Mouse (Mus musculus) lung, embryonic 15.5 days (tissue): ENCODE data around the gene Rab4a. TPM values are rescaled to one million over a fixed set of nuclear protein-coding genes. Genes with fewer than 3 reads are reported as not detected.

Experiments used
- ATAC-seq: fragments of 200-750 bp; cut with Nextera tagmentation; 2 replicates; pipeline ENCODE4 v1.8.0; 2017; ENCODE audit warnings: moderate number of reproducible peaks, borderline replicate concordance; ENCODE audit not compliant: low FRiP score, low TSS enrichment; ENCODE audit errors: extremely low read depth
- H3K27ac ChIP-seq: fragments of 300-500 bp; sonication (generic); 2 replicates; pipeline ENCODE4 v1.5.1; 2015; ENCODE audit warnings: moderate library complexity, mild to moderate bottlenecking, inconsistent platforms
- H3K27me3 ChIP-seq: fragments of 300-500 bp; sonication (generic); 2 replicates; pipeline ENCODE4 v1.6.1; 2015; ENCODE audit warnings: inconsistent platforms
- H3K36me3 ChIP-seq: fragments of 300-500 bp; sonication (generic); 2 replicates; pipeline ENCODE4 v1.6.1; 2015; ENCODE audit warnings: inconsistent platforms
- H3K4me1 ChIP-seq: fragments of 300-500 bp; sonication (generic); 2 replicates; pipeline ENCODE4 v1.6.1; 2015; ENCODE audit warnings: inconsistent platforms
- H3K4me2 ChIP-seq: fragments of 300-500 bp; sonication (generic); 2 replicates; pipeline ENCODE4 v1.6.1; 2015; ENCODE audit warnings: inconsistent platforms, mild to moderate bottlenecking, moderate library complexity
- H3K4me3 ChIP-seq: fragments of 300-500 bp; sonication (generic); 2 replicates; pipeline ENCODE4 v1.5.1; 2015; ENCODE audit warnings: mild to moderate bottlenecking, inconsistent platforms
- H3K9ac ChIP-seq: fragments of 300-500 bp; sonication (generic); 2 replicates; pipeline ENCODE4 v1.6.1; 2015; ENCODE audit warnings: inconsistent platforms
- H3K9me3 ChIP-seq: fragments of 300-500 bp; sonication (generic); 2 replicates; pipeline ENCODE4 v1.6.1; 2016; ENCODE audit warnings: inconsistent platforms
- WGBS: fragments of 180-500 bp; shearing (Covaris S2); methylation state at CpG from one replicate; pipeline ENCODE4 v1.1.7; 2015; 5-methylcytosine and 5-hydroxymethylcytosine counted together
- polyA plus RNA-seq: library from polyadenylated mRNA; unstranded; fragments of >200 nt; fragmentation: Nextera tagmentation; extraction: Ambion mirVana; gene quantifications from 2 replicates; pipeline ENCODE4 v1.2.1, GENCODE M21; 2015

Rab4a gene
- polyA plus RNA-seq = 33.2 and 33.8 TPM in 2 replicates

DNA sequence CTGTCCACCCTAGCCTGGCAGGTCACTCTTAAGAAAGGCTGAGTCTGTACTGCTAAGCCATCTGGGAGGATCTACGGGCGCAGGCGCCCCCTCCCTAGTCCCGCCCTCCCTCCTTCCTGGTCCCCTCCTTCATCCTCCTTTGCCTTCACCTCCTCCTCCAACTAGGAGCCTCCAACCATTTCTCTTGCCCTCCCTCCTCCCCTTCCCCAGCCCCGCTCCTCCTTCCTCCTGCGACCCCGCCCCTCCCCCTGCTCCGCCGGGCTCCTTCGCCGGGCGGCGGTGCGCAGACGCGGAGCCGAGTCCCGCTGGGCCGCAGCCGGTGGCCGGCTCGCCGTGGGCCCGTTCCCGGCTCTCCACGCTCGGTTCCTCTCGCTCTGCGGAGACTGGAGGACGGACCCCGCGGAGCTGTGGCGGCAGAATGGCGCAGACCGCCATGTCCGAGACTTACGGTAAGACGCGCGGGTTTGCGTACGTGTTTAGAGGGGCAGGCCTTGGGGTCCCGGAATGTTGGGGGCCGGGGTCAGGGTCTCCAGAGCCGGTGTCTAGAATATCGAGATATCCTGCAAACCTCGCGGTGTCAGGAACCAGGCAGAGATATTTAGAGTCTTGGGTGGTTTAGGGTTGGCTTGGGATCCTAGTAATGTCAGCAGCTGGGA is at the start of gene Rab4a:
Gene Rab4a, plus strand, starts transcription at position 268 of the 656 bp plus-strand sequence.
- Histone ChIP-seq H3K4me2 (peak within 1 kb of the TSS; percentile 80), H3K9me3 (no peaks in the 10 kb centered on the region), H3K27me3 (no peaks in the 10 kb centered on the region), H3K4me1 (peaks cover 23% of the 10 kb centered on the region), H3K27ac (peak within 1 kb of the TSS; percentile 69), H3K36me3 (no peaks in the 10 kb centered on the region), H3K4me3 (peak within 1 kb of the TSS; percentile 95), H3K9ac (peak within 1 kb of the TSS; percentile 93)
- WGBS = 1% methylated on average over 48 of the region's 48 CpGs
- peak; percentile 94 for ATAC-seq

GRCm38 (mm10) chr8:123756901-123757300 is 48.9 kb upstream of the Rab4a start:
- peaks cover 5% of the 10 kb centered on the region; the same call in 1 of the 2 replicates for H3K27me3 ChIP-seq
- H3K4me2 ChIP-seq = no peak overlapping the region
- H3K27ac ChIP-seq = no peak overlapping the region
- no peaks in the 10 kb centered on the region for H3K36me3 ChIP-seq
- H3K9me3 ChIP-seq = no peaks in the 10 kb centered on the region
- no peak overlapping the region for H3K9ac ChIP-seq
- no peak for ATAC-seq
- no peak overlapping the region for H3K4me3 ChIP-seq
- H3K4me1 ChIP-seq = peaks cover 42% of the 10 kb centered on the region
- 56% methylated on average over 8 of the region's 8 CpGs for WGBS

DNA sequence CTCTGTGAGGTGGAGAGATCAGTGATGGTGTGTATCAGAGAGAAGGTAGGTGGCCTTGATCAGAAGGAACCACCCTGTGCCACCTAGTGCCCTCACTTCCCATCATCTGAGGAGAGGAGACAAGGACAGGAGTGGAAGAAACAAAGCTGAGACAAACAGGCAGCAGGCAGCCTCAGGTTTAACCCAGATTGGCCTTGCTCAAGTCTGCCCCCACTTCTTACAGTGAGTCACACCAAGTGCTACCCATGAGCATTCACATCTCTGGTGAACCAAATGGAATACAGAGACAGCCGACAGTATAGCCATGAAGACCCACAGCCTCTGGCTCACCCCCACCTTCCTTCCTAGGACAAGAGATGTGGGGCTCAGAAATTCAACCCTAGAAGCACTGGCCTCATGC is 46.9 kb upstream of the Rab4a start:
- WGBS = 78% methylated on average over 1 of the region's 1 CpGs
- no peaks in the 10 kb centered on the region for H3K9me3 ChIP-seq
- no peak overlapping the region for H3K9ac ChIP-seq
- H3K4me1 ChIP-seq = peaks cover 40% of the 10 kb centered on the region
- no peaks in the 10 kb centered on the region for H3K36me3 ChIP-seq
- no peak overlapping the region for H3K4me2 ChIP-seq
- H3K27ac ChIP-seq = no peak overlapping the region
- H3K27me3 ChIP-seq = peaks cover 5% of the 10 kb centered on the region; the same call in 1 of the 2 replicates
- no peak for ATAC-seq
- no peak overlapping the region for H3K4me3 ChIP-seq

GRCm38 (mm10) chr8:123759933-123760332 is 45.9 kb upstream of the Rab4a start:
- Histone ChIP-seq H3K36me3 (no peaks in the 10 kb centered on the region), H3K4me1 (peaks cover 38% of the 10 kb centered on the region), H3K9ac (no peak overlapping the region), H3K4me3 (no peak overlapping the region), H3K9me3 (no peaks in the 10 kb centered on the region), H3K27ac (no peak overlapping the region), H3K27me3 (no peaks in the 10 kb centered on the region), H3K4me2 (peak overlapping the region; percentile 31)
- peak; percentile 53; the same call in 1 of the 2 replicates for ATAC-seq
- 25% methylated on average over 10 of the region's 10 CpGs for WGBS

- no peak overlapping the region for H3K9ac ChIP-seq
- no peak for ATAC-seq
- H3K36me3 ChIP-seq = no peaks in the 10 kb centered on the region
- H3K4me2 ChIP-seq = no peak overlapping the region
- peaks cover 38% of the 10 kb centered on the region for H3K4me1 ChIP-seq
- H3K9me3 ChIP-seq = no peaks in the 10 kb centered on the region
- no peak overlapping the region for H3K27ac ChIP-seq
- H3K4me3 ChIP-seq = no peak overlapping the region
- 55% methylated on average over 5 of the region's 5 CpGs for WGBS
- H3K27me3 ChIP-seq = no peaks in the 10 kb centered on the region
Measured at GRCm38 (mm10) chr8:123760579-123760978, 45.2 kb upstream of the Rab4a start.

GRCm38 (mm10) chr8:123761266-123761882 is 44.4 kb upstream of the Rab4a start:
- ATAC-seq = no peak
- Histone ChIP-seq H3K27me3 (no peaks in the 10 kb centered on the region), H3K9ac (no peak overlapping the region), H3K4me1 (peaks cover 38% of the 10 kb centered on the region), H3K27ac (peak overlapping the region; percentile 35; the same call in 1 of the 2 replicates), H3K4me3 (no peak overlapping the region), H3K4me2 (no peak overlapping the region), H3K9me3 (no peaks in the 10 kb centered on the region), H3K36me3 (no peaks in the 10 kb centered on the region)
- WGBS = 37% methylated on average over 12 of the region's 12 CpGs

DNA sequence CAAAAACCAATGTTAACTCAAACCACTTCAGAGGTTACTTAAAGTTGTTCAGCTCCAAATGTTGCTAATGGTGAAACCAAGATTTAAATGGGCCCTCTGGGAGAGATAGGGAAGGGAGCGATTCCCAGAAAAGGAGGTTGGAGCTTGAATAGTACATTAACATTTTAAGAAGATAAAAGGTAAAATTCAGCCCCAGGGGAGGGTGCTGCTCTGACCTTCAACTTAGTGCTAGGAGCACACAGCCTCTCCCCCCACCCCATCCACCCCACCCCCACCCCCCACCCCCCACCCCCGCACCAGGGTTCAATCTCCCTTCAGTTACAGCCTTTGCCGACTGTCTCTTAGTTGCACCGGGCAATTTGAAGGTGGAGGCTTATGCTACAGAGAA is 43.9 kb upstream of the Rab4a start:
- H3K27ac ChIP-seq = peak overlapping the region; percentile 35; the same call in 1 of the 2 replicates
- peaks cover 38% of the 10 kb centered on the region for H3K4me1 ChIP-seq
- H3K27me3 ChIP-seq = no peaks in the 10 kb centered on the region
- no peak overlapping the region for H3K4me3 ChIP-seq
- no peaks in the 10 kb centered on the region for H3K36me3 ChIP-seq
- H3K9ac ChIP-seq = no peak overlapping the region
- no peaks in the 10 kb centered on the region for H3K9me3 ChIP-seq
- 39% methylated on average over 4 of the region's 4 CpGs for WGBS
- ATAC-seq = no peak
- no peak overlapping the region for H3K4me2 ChIP-seq

- H3K4me1 ChIP-seq = peaks cover 38% of the 10 kb centered on the region
- no peak overlapping the region for H3K9ac ChIP-seq
- H3K4me2 ChIP-seq = no peak overlapping the region
- WGBS = 27% methylated on average over 7 of the region's 7 CpGs
- no peaks in the 10 kb centered on the region for H3K36me3 ChIP-seq
- H3K4me3 ChIP-seq = no peak overlapping the region
- no peaks in the 10 kb centered on the region for H3K27me3 ChIP-seq
- no peaks in the 10 kb centered on the region for H3K9me3 ChIP-seq
- H3K27ac ChIP-seq = peak overlapping the region; percentile 77
- peak; percentile 52; the same call in 1 of the 2 replicates for ATAC-seq
Measured at GRCm38 (mm10) chr8:123763355-123763754, 42.4 kb upstream of the Rab4a start.

DNA sequence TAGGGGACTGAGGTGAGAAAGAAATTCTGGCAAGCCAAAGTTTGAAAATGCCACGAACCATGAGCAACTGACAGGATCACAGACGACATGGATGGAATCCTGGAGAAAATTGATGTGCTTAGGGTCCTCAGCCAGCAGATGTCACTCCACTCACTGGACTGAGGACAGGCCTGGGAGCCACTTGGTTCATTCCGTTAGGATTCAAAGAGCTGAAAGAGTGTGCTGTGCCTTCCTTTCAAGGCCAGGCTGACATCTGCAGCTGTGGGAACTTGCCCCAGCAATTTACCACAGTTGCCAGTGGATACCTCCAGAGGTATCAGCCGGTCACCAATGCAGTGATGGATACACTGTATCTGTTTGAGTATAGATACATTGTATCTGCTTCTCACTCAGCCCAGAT is 41.1 kb upstream of the Rab4a start:
- ATAC-seq = no peak
- Histone ChIP-seq H3K4me3 (no peak overlapping the region), H3K36me3 (no peaks in the 10 kb centered on the region), H3K27ac (no peak overlapping the region), H3K9ac (no peak overlapping the region), H3K4me2 (no peak overlapping the region), H3K9me3 (no peaks in the 10 kb centered on the region), H3K27me3 (no peaks in the 10 kb centered on the region), H3K4me1 (peaks cover 38% of the 10 kb centered on the region)
- whole genome bisulfite sequencing = 42% methylated on average over 4 of the region's 4 CpGs

DNA sequence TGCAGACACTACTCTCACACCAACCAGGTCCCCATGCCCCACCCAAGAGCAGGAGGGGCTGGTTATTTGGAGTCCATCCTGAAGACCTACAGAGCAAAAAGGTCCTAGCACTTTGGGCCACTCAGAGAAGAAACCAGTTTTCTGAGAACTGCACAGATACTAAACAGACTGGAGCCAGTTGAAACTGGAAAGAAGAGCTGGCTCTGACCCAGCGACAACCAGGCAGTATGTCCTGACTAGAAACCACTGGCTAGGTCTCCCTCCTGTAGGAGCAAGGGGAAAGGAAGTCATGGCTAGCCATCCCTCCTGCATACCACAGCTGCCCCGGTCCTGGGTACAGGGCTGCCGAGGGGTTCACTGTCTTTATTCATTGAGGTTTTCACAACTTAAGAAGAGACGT is 39.3 kb upstream of the Rab4a start:
- no peaks in the 10 kb centered on the region for H3K36me3 ChIP-seq
- no peak overlapping the region for H3K9ac ChIP-seq
- no peak overlapping the region for H3K4me2 ChIP-seq
- no peaks in the 10 kb centered on the region for H3K9me3 ChIP-seq
- no peak overlapping the region for H3K27ac ChIP-seq
- no peak overlapping the region for H3K4me3 ChIP-seq
- 70% methylated on average over 4 of the region's 4 CpGs for WGBS
- H3K4me1 ChIP-seq = peaks cover 24% of the 10 kb centered on the region
- no peaks in the 10 kb centered on the region for H3K27me3 ChIP-seq
- ATAC-seq = no peak

DNA sequence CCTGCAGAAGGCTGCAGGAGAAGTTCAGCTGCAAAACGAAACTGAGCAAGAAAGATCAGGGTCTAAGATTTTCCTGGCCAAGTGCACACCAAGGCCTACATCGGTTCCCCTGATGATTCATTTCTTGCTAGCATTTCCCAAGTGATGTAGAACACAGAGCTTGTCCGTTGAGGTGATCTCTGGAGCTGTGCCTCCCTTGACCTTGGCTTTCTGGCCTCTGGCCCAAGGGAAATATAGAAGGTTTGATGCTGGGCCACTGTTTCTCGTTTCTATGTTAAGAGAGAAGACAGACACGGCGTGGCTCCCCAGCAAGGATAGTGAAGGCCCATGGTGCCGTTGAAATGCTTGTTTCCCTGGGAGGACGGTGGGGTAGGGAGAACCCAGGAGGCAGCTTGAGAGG is 37.9 kb upstream of the Rab4a start:
- no peak for ATAC-seq
- no peak overlapping the region for H3K4me2 ChIP-seq
- no peaks in the 10 kb centered on the region for H3K27me3 ChIP-seq
- WGBS = 78% methylated on average over 8 of the region's 8 CpGs
- H3K9ac ChIP-seq = no peak overlapping the region
- H3K36me3 ChIP-seq = no peaks in the 10 kb centered on the region
- H3K27ac ChIP-seq = no peak overlapping the region
- peaks cover 12% of the 10 kb centered on the region for H3K4me1 ChIP-seq
- H3K4me3 ChIP-seq = no peak overlapping the region
- H3K9me3 ChIP-seq = no peaks in the 10 kb centered on the region
